Mouse (Mus musculus) c-Kit-positive CD71-negative TER-119-negative erythroid progenitor cells, embryonic 14.5 days (primary cell): Measurements from ENCODE around the gene Olfr697.
"Not testable (repeated sequence)": the region's sequence is repeated elsewhere in the genome, so short reads cannot be mapped to it uniquely, and the experiment has no call there.

Experiments used
- DNase-seq: peaks from one replicate; pipeline ENCODE4 v3.0.0-alpha.2; 2013; ENCODE audit warnings: low read depth

Olfr697 gene

DNA sequence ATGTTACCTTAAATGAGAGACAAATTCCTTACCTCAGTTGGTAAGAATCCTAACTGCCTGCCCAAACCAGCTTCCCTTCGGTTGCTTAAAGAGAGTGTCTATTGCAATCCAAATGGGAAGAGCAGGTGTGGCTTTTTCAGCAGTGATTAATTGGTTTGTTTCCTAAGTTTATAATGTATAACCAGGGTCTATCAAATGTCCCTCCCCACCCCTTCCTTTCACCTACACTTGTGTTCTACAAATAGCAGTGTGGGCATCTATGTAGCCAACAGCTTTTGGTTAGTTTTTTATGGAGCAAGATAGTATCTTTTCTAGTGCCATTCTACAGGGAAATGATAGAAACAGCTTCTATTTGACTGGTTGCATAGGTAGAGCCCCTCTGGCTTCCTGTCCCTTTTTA lies at the start of gene Olfr697:
Gene Olfr697, minus strand, starts transcription at position 101 of the 400 bp plus-strand sequence.
- DNase-seq, result no peak

DNA sequence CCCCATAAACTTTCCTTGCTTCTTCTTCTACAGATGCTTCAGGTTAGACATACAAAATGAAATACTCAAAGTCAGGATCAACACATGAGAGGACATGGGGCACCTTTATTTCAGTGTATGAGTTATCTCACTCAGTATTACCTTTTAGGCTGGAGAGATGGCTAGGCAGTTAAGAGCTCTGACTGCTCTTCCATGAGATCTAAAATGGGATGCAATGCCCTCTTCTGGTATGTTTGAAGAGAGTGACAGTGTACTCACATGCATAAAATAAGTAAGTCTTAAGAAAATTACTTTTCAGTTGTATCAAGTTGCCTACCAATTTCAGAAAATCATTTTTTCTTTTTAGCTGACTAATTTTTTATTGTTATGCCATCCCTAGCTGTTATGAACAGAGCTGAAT lies 46.1 kb upstream of the Olfr697 start:
- no peak for DNase-seq

DNA sequence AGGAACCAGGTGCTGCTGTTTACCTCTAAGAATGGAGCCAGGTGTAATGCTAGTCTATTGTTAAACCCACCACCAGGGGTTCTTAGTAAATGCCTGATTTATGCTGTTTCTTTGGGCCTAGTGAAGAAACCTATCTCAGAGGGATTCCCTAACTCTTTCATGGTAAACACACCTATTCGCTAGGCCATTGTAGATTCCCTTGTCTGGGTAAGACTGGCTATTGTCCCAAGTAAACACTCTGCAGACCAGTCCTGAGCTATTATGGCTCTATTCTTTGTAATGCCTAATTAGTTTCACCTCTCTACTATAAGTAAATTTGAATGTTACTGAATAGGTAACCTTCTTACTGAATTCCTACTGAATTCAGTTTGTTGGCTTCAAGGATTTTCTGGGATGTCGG lies 18.8 kb upstream of the Olfr697 start:
- not testable (repeated sequence) for DNase-seq

DNA sequence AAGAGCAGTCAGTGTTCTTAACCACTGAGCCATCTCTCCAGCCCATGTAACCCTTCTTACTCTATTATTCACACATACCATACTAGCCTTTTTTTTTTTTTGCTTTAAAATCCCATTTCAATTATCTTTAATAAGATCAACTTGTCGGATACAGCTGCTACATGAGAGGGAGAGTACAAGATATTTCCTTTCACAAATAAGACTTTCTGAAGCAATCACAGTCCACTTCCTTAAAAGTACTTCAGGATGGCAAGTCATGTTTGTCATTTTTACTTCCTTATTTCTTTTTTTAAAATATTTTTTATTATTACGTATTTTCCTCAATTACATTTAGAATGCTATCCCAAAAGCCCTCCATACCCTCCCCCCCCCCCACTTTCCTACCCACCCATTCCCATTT lies 16.6 kb upstream of the Olfr697 start:
- no peak for DNase-seq

DNA sequence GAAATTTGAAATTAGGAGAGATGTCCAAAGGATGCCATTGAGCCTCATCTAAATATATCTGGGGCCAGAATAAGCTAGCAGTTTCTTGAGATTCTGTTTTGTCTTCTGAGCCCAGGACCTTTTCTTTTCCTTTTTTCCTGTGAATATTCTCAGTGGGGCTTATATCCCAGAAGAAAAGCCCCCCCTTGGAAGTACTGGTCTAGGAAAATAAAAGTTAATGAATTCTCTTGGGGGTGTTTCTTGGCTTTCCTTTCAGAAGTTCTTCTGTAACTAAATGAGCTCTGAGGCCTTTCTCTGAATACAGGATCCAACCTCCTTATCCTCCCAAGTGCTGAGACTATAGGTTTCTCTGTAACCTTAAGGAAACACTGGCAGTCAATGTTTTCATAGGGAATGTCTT lies 13.1 kb upstream of the Olfr697 start, which contains the start of gene Olfr698:
Gene Olfr698, minus strand, starts transcription at position 101 of the 400 bp plus-strand sequence.
- no peak for DNase-seq

DNA sequence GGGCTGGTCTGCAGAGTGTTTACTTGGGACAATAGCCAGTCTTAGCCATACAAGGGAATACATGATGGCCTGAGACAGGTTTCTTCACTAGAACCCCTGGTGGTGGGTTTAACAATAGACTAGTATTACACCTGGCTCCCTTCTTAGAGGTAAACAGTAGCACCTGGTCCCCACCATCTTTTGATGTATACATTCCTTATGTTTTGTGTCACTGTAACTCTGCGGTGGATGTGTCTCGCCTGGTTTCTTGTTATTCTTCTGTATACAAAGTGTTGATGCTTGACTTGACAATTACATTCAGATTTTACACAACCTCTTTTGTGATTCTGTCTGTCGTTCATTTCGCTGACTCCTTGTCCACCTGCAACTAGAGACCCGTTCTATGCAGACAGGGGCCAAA lies 3.6 kb upstream of the Olfr697 start:
- DNase-seq, result no peak

DNA sequence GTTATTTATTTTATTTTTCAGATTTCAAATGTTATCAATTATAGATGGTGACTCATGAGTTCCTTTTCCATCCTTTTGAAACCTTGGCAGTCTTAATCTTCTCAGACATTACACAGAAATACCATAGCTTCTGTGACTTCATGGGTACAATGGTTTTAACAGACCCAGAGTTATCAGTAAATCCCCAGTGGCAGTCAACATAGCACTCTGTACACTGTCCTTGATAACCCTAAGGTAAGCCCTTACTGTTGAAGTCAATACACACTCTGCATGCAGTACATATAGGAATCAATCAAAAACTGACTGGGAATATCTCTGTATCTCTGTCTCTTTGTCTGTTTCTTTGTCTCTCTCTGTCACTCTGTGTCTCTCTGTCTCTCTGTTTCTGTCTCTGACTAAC lies 5.2 kb downstream of the Olfr697 start:
- no peak for DNase-seq

DNA sequence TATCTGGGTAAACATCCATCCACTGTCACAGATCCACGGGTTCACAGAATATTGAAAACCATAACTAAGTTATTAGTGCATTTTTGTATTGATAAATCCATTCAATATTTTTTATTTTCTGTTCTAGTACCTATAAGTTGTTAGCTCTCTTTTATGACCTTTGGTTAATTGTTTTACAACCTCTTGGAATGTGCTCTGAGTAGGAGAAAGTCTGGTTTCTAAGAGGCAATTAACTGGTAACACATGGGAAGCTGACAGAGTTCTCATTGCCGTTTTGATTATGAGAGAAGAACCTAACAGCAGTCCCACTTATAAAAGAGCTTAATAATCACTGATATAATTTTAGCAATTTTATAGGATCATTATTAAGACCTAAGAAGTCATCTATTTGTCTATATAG lies 8.5 kb downstream of the Olfr697 start:
- no peak for DNase-seq

DNA sequence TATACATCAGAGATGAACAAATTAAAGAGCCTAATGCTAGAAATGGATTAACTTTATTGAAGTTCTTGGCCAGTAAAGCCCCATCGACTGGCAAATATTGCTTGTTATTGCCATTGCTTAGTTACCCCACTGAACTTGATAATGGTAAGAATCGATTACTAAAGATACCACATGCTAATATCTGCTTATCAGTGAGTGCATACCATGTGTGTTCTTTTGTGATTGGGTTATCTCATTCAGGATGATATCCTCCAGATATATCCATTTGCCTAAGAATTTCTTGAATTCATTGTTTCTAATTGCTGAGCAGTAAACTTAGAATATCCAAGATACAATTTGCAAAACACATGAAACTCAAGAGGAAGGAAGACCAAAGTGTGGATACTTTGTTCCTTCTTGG lies 16.6 kb downstream of the Olfr697 start:
- not testable (repeated sequence) for DNase-seq

DNA sequence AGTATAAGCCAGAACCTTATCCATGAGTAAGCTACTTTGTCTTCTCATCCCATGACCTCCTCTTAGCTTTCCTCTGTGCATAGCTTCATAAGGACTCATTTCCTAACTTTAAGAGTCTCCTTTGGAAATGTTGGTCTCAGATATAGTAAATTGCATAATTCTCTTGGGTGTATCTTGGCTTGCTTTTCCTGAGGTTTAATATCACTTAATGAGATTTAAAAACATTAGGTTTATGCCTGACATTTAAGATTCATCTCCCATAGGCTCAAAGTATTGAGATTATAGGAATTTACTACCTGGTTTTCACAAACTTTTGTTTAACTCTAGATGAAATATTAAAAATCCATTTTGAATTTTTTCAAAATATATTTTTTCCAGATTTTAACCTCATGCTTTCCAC lies 25.9 kb downstream of the Olfr697 start, which contains the start of gene Olfr695:
Gene Olfr695, minus strand, starts transcription at position 101 of the 400 bp plus-strand sequence.
- no peak for DNase-seq

DNA sequence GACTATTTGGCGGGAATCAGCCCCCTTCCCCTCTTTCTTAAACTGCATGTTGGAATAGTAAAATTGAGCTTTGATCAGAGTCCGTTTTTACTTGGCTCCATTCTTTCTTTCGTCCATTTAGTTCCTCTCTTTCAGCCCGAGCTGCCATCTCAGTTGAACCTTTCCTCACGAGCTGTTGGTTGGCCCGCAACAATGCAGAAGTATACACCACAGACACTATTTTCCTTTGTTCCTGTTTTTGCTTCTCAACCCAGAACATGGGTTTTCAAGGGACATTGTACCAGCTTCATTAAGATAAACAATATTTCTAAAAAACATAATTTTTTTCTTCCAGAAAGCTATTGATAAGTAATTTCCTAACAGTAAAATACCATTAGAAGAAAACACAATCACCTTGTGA lies 30.8 kb downstream of the Olfr697 start:
- DNase-seq, result no peak

DNA sequence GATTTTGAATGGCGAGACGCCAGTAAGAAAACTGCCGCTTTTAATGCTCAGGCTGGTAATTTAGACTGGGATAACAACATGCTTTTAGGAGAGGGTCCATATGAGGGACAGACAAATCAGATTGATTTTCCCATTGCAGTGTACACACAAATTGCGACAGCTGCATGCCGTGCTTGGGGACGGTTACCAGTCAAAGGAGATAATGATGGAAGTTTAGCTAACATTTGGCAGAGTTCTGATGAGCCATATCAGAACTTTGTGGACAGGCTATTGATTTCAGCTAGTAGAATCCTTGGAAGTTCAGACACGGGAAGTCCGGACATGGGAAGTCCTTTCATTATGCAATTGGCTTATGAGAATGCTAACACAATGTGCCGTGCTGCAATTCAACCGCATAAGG lies 34.5 kb downstream of the Olfr697 start:
- DNase-seq, result not testable (repeated sequence)

DNA sequence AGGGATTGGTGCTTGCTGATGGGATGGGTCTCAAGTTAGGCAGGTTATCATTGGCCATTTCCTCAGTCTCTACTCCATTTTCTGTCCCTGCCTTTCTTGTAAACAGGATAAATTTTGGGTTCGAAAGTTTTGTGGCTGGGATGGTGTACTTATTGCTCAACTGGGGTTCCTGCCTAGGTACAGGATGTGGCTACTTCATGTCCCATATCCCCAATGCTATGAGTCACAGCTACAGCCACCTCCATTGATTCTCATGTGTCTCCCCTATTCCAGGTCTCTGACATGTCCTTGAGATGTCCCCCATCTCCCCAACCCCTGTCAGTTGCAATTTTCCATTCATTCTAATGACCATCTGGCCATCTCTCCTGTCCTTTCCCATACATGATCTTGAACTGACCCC lies 45.4 kb downstream of the Olfr697 start:
- no peak for DNase-seq

DNA sequence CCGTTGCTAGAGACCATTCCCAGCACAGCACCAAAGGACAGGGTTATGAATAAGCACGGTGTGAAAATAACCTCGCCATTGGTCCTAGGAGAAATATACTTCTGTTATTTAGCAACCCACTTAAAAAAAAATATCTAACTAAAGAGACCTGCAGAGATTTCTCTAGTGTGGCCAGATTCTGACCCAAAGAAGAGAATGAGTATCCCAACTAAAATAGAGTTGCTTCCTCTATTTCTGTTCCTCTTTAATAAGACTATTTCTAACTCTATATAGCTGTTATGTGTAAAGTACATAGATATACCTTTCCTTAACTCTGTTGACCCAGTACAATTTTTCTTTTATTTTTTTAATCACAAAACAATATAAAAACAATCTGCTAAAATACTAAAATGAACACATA lies 49.3 kb downstream of the Olfr697 start:
- DNase-seq, result no peak

DNA sequence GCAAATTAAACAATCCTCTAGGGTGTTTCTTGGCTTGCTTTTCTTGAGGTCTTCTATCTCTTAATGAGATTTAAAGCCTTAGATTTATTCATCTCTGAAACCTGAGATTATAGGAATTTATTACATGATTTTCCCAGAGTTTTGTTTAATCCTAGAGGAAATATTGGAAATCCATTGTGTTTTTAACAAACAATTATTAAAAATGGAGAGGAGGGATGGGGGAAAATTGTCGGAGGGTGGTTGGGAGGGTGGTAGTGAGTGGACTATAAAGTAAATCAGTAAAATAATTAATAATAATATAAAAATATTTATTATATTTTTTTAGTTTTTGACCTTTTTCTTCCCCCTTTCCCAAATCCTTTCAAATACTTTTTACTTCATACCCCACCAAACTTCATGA lies 50.5 kb downstream of the Olfr697 start, which contains the start of gene Olfr694:
Gene Olfr694, minus strand, starts transcription at position 101 of the 400 bp plus-strand sequence.
- no peak for DNase-seq
